Mouse (Mus musculus) lung, embryonic 16.5 days (tissue): ENCODE data around the gene Unc13c. TPM values are rescaled to one million over a fixed set of nuclear protein-coding genes. Genes with fewer than 3 reads are reported as not detected.

Source experiments
- ATAC-seq: fragments of 200-750 bp; cut with Nextera tagmentation; 2 replicates; pipeline ENCODE4 v1.8.0; 2017; ENCODE audit warnings: low read depth, mild to moderate bottlenecking, moderate library complexity
- H3K27ac ChIP-seq: fragments of 300-500 bp; sonication (generic); 2 replicates; pipeline ENCODE4 v1.5.1; 2014; ENCODE audit warnings: mild to moderate bottlenecking, control low read depth, low read length
- H3K27me3 ChIP-seq: fragments of 300-500 bp; sonication (generic); 2 replicates; pipeline ENCODE4 v1.6.1; 2014; ENCODE audit warnings: low read depth, low read length, mixed read lengths; ENCODE audit not compliant: control insufficient read depth, insufficient read depth
- H3K36me3 ChIP-seq: fragments of 300-500 bp; sonication (generic); 2 replicates; pipeline ENCODE4 v1.6.1; 2014; ENCODE audit warnings: low read length; ENCODE audit not compliant: control insufficient read depth, insufficient read depth
- H3K4me1 ChIP-seq: fragments of 300-500 bp; sonication (generic); replicated peaks from 2 replicates; pipeline ENCODE4 v1.6.1; 2014; ENCODE audit warnings: low read length, mixed read lengths; ENCODE audit not compliant: control insufficient read depth, insufficient read depth
- H3K4me2 ChIP-seq: fragments of 300-500 bp; sonication (generic); 2 replicates; pipeline ENCODE4 v1.6.1; 2014; ENCODE audit warnings: low read depth, low read length, control low read depth
- H3K4me3 ChIP-seq: fragments of 300-500 bp; sonication (generic); 2 replicates; pipeline ENCODE4 v1.5.1; 2014; ENCODE audit warnings: mild to moderate bottlenecking, low read length, control low read depth
- H3K9ac ChIP-seq: fragments of 300-500 bp; sonication (generic); 2 replicates; pipeline ENCODE4 v1.6.1; 2014; ENCODE audit warnings: low read length, control low read depth
- H3K9me3 ChIP-seq: fragments of 300-500 bp; sonication (generic); 2 replicates; pipeline ENCODE4 v1.6.1; 2016; ENCODE audit warnings: low read length; ENCODE audit not compliant: control insufficient read depth
- WGBS: fragments of 180-500 bp; shearing (Covaris S2); extraction: QIAGEN DNeasy Blood & Tissue Kit; methylation state at CpG from one replicate; pipeline ENCODE4 v1.1.7; 2014; 5-methylcytosine and 5-hydroxymethylcytosine counted together
- polyA plus RNA-seq: library from polyadenylated mRNA; unstranded; fragments of >200 nt; fragmentation: Nextera tagmentation; extraction: Ambion mirVana; gene quantifications from 2 replicates; pipeline ENCODE4 v1.2.1, GENCODE M21; 2015

The Unc13c gene
- polyA plus RNA-seq, 1 experiment from 2014 or later: 0.18 TPM

DNA sequence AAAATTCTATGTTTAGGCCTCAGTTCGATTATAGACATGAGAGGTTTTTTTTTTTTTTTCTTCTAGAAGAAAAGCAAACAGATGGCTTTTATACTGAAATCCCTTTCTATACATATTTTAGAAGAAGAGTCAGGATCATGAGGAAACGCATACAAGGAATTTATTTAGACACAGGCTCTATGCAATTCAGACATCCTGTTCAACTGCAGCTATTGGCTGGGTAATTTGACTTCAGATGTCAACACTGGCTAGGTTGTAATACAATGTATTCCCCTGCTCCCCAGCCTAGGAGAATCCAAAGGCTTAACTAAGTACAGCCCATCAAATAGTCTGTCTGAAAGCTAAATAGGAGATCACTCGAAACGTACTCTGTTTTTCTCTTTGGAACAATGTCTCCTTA, 355.9 kb downstream of the Unc13c start:
- Histone ChIP-seq H3K36me3 (no peaks in the 10 kb centered on the region), H3K27ac (no peak overlapping the region), H3K27me3 (no peaks in the 10 kb centered on the region), H3K4me2 (no peak overlapping the region), H3K4me1 (no peaks in the 10 kb centered on the region), H3K9ac (no peak overlapping the region), H3K4me3 (no peak overlapping the region), H3K9me3 (no peaks in the 10 kb centered on the region)
- 64% methylated on average over 4 of the region's 4 CpGs for WGBS
- ATAC-seq: no peak

GRCm38 (mm10) chr9:73603921-73604320, 364.8 kb downstream of the Unc13c start:
- H3K4me3 ChIP-seq: no peak overlapping the region
- H3K27me3 ChIP-seq: no peaks in the 10 kb centered on the region
- H3K27ac ChIP-seq: no peak overlapping the region
- ATAC-seq: no peak
- WGBS: 58% methylated on average over 1 of the region's 1 CpGs
- no peaks in the 10 kb centered on the region for H3K9me3 ChIP-seq
- H3K4me1 ChIP-seq: no peaks in the 10 kb centered on the region
- H3K9ac ChIP-seq: no peak overlapping the region
- no peak overlapping the region for H3K4me2 ChIP-seq
- no peaks in the 10 kb centered on the region for H3K36me3 ChIP-seq

DNA sequence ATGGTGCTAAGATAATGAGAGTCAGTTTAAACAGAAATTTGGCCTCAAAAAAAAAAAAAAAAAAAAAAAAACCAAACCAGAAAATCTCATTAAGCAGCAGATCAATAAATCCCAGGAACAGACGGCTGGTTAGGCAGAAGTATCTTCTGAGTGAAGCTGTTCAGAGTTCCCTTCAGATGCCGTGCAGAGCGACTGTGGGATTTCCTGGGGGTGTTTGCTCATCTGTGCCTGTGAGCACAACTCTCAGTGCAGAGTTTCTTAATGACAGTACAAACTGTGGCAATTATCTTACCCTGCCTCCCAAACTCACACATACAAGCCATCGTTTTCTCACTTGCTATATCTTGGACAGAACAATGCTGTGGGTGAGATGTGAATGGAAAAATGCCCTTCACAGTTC, 403.2 kb downstream of the Unc13c start:
- Histone ChIP-seq H3K9ac (no peak overlapping the region), H3K9me3 (no peaks in the 10 kb centered on the region), H3K27ac (no peak overlapping the region), H3K4me1 (no peaks in the 10 kb centered on the region), H3K36me3 (no peaks in the 10 kb centered on the region), H3K27me3 (no peaks in the 10 kb centered on the region), H3K4me2 (no peak overlapping the region), H3K4me3 (no peak overlapping the region)
- no peak for ATAC-seq
- WGBS: 50% methylated on average over 4 of the region's 4 CpGs

DNA sequence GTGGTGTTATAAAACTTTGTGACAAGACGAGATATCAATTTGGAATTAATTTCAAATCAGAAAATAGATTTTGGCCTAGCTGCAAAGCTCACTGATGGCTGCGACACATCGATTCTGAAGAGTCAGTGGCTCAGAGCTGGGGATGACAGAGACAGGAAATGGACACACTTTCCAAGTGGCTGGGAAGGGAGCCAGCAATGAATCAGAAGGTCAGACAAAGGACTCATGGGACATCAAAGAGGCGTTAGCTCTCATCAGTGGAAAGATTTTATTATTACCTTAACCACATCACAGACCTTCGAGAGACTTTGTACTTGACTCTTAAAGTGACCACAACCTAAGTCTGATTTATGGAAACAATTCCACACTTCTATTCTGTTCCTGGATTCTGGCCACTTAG, 408.7 kb downstream of the Unc13c start:
- Histone ChIP-seq H3K4me1 (no peaks in the 10 kb centered on the region), H3K27me3 (no peaks in the 10 kb centered on the region), H3K9me3 (no peaks in the 10 kb centered on the region), H3K9ac (no peak overlapping the region), H3K4me3 (no peak overlapping the region), H3K36me3 (no peaks in the 10 kb centered on the region), H3K4me2 (no peak overlapping the region), H3K27ac (no peak overlapping the region)
- ATAC-seq: peak; percentile 66; the same call in 1 of the 2 replicates
- WGBS: 27% methylated on average over 5 of the region's 5 CpGs

DNA sequence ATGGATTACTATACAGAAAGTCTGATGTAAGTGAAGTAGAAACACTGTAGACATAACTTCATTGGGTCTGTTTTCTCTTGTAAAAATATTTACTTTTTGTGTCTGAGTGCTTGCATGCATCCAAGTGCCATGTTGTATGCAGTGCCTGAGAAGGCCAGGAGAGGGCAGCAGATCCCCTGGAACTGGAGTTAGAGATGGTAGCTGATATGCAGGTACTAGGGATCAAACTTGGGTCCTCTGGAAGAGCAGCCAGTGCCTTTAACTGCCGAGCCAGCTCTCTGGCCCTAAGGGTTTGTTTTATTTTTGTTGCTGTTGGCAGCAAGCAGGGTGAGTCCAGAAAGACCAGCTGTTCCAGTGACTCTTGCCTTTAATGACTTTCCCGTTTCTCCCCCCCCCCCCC, 411.0 kb downstream of the Unc13c start:
- ATAC-seq: peak; percentile 54; the same call in 1 of the 2 replicates
- no peaks in the 10 kb centered on the region for H3K4me1 ChIP-seq
- WGBS: 30% methylated on average over 2 of the region's 2 CpGs
- H3K9me3 ChIP-seq: no peaks in the 10 kb centered on the region
- H3K4me2 ChIP-seq: no peak overlapping the region
- H3K36me3 ChIP-seq: no peaks in the 10 kb centered on the region
- no peak overlapping the region for H3K4me3 ChIP-seq
- H3K27ac ChIP-seq: no peak overlapping the region
- H3K27me3 ChIP-seq: no peaks in the 10 kb centered on the region
- H3K9ac ChIP-seq: no peak overlapping the region

DNA sequence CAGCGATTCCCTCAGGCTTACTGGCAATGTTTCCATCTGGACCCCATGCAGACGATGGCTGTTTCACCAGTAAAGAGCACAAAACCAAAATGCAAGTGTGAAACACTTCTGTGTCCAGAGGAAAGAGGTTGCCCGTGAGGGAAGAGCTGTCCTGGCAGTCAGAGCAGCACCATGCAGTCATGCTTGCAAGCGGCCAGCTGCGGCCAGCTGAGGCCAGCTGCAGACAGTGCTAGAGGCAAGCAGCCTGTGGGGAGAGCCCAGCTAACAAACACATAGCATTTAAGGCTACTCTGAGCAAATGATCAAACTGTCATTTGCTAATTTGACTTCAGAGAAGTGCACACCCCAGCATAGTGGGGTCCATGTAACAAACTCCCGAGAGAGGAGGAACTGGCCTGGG, 413.4 kb downstream of the Unc13c start:
- Histone ChIP-seq H3K4me2 (no peak overlapping the region), H3K27me3 (no peaks in the 10 kb centered on the region), H3K36me3 (no peaks in the 10 kb centered on the region), H3K27ac (no peak overlapping the region), H3K9me3 (no peaks in the 10 kb centered on the region), H3K4me1 (no peaks in the 10 kb centered on the region), H3K4me3 (no peak overlapping the region), H3K9ac (no peak overlapping the region)
- ATAC-seq: peak; percentile 70
- 54% methylated on average over 6 of the region's 6 CpGs for WGBS

- Histone ChIP-seq H3K27ac (no peak overlapping the region), H3K4me2 (no peak overlapping the region), H3K4me1 (no peaks in the 10 kb centered on the region), H3K4me3 (no peak overlapping the region), H3K9me3 (no peaks in the 10 kb centered on the region), H3K27me3 (no peaks in the 10 kb centered on the region), H3K9ac (no peak overlapping the region), H3K36me3 (no peaks in the 10 kb centered on the region)
- no peak for ATAC-seq
- WGBS: 31% methylated on average over 3 of the region's 3 CpGs
These were observed 496.2 kb downstream of the Unc13c start for GRCm38 (mm10) chr9:73472568-73472967.

- no peaks in the 10 kb centered on the region for H3K9me3 ChIP-seq
- no peaks in the 10 kb centered on the region for H3K4me1 ChIP-seq
- no peak overlapping the region for H3K4me2 ChIP-seq
- H3K27me3 ChIP-seq: no peaks in the 10 kb centered on the region
- whole genome bisulfite sequencing: 81% methylated on average over 2 of the region's 2 CpGs
- no peak overlapping the region for H3K4me3 ChIP-seq
- H3K36me3 ChIP-seq: no peaks in the 10 kb centered on the region
- no peak overlapping the region for H3K27ac ChIP-seq
- H3K9ac ChIP-seq: no peak overlapping the region
- ATAC-seq: no peak
These were observed 506.7 kb downstream of the Unc13c start for GRCm38 (mm10) chr9:73462027-73462426.

DNA sequence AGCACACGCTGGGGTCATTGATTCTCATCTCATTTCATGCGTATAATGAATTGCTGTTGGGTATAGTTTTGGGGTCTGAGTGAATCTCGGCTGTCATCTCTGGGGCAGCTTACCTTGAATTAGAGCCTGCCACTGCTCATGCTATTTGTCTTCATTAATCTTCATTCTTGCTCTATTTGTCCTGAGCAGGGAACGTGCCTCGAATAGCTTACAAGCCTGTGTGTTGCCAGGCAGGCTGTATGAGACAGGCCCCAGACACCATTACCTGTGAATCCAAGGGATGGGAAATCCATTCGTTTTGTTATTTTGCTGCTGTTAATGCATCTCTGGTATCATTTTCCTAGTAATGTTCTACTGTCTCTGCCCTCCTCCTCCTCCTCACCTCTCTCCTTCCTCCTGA, 518.8 kb downstream of the Unc13c start:
- 73% methylated on average over 6 of the region's 6 CpGs for WGBS
- Histone ChIP-seq H3K27ac (no peak overlapping the region), H3K4me3 (no peak overlapping the region), H3K27me3 (no peaks in the 10 kb centered on the region), H3K9ac (no peak overlapping the region), H3K36me3 (no peaks in the 10 kb centered on the region), H3K9me3 (no peaks in the 10 kb centered on the region; the same call in 1 of the 2 replicates), H3K4me1 (no peaks in the 10 kb centered on the region), H3K4me2 (no peak overlapping the region)
- ATAC-seq: no peak

GRCm38 (mm10) chr9:73449216-73449615, 519.5 kb downstream of the Unc13c start:
- Histone ChIP-seq H3K9ac (no peak overlapping the region), H3K27ac (no peak overlapping the region), H3K27me3 (no peaks in the 10 kb centered on the region), H3K4me2 (no peak overlapping the region), H3K4me3 (no peak overlapping the region), H3K36me3 (no peaks in the 10 kb centered on the region), H3K9me3 (no peaks in the 10 kb centered on the region; the same call in 1 of the 2 replicates), H3K4me1 (no peaks in the 10 kb centered on the region)
- ATAC-seq: no peak
